Mouse (Mus musculus): ENCODE data around the gene Slc17a7.
"Not testable (repeated sequence)": the region's sequence is repeated elsewhere in the genome, so short reads cannot be mapped to it uniquely, and the experiment has no call there.

Gene Slc17a7

GRCm38 (mm10) chr7:45154993-45155514, 8.7 kb upstream of the Slc17a7 start:
- DNase-seq (ENCODE audit: low spot score) = peak; percentile 60

DNA sequence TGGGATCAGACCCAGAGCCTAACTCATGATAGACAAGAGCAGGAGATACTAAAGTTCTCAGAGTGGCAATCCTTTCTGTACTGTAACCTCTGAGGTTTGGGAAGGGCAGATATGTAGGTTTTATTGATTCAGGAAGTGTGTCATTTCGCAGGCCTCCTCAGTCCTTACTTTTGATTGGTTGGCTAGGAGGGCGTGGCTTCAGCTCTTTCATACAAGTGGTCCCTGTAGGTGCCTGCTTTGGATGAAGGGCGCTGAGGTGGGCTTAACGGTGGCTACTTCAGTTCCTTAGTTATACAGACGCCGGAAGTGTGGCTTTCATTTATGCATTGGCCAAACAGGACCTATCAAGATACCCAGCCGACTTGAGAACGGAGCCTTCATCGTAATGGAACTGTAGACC, 8.2 kb upstream of the Slc17a7 start:
- DNase-seq (ENCODE audit: low spot score) = no peak

DNA sequence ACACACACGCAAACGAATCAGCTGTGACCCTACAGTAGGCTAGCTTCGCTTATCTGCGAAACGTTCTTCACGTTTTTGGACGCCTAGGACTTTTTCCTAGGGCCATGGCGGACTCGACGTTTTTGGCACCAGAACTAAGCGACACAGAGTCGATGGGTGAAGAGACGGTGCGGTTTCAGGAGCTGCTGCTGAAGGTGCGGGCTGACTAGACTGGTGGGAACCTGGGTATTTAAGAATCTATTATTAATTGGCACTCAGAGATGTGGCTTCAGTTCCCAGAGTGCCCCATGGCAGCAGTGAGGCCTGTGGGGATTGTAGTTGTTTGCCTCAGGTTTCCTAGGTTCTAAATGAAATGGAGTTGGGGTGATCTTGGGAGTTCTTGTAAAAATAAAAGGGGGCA, 7.5 kb upstream of the Slc17a7 start:
- no peak for DNase-seq (ENCODE audit: low spot score)

- no peak for DNase-seq (ENCODE audit: low spot score)
These were observed 6.3 kb upstream of the Slc17a7 start for GRCm38 (mm10) chr7:45157459-45157858.

- DNase-seq (ENCODE audit: low spot score) = no peak
These were observed 4.8 kb upstream of the Slc17a7 start for GRCm38 (mm10) chr7:45158991-45159390.

- DNase-seq (ENCODE audit: low spot score) = no peak
These were observed 3.4 kb upstream of the Slc17a7 start for GRCm38 (mm10) chr7:45160316-45160800.

DNA sequence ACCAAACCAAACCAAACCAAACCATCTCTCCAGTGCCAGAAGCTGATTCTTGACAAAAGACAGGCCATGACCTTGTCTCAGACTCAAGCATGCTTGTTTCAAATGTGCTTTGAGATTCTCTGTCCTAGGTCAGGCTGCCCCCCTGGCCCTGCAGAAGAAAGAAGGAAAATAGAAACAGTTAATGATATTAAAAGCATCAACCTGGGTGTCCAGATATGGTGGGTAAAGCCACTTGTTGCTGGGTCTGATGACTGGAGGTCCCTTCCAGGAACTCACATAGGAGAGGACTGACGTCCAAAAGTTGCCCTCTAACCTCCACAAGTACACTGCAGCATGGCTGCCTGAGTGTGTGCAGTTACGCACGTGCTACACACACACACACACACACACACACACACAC, 2.9 kb upstream of the Slc17a7 start:
- DNase-seq (ENCODE audit: low spot score) = no peak

GRCm38 (mm10) chr7:45161612-45162473, 1.9 kb upstream of the Slc17a7 start:
- peak; percentile 67 for DNase-seq (ENCODE audit: low spot score)

GRCm38 (mm10) chr7:45162551-45162950, 1.2 kb upstream of the Slc17a7 start:
- DNase-seq (ENCODE audit: low spot score) = no peak

GRCm38 (mm10) chr7:45162996-45163615, 643 bp upstream of the Slc17a7 start:
- DNase-seq (ENCODE audit: low spot score) = no peak

- no peak for DNase-seq (ENCODE audit: low spot score)
These were observed 1.1 kb downstream of the Slc17a7 start for GRCm38 (mm10) chr7:45164833-45165232.

- DNase-seq (ENCODE audit: low spot score) = no peak
These were observed 2.0 kb downstream of the Slc17a7 start for GRCm38 (mm10) chr7:45165701-45166100.

- DNase-seq (ENCODE audit: low spot score) = no peak
These were observed 3.2 kb downstream of the Slc17a7 start for GRCm38 (mm10) chr7:45166950-45167401.

GRCm38 (mm10) chr7:45167761-45168445, 4.2 kb downstream of the Slc17a7 start:
- no peak for DNase-seq (ENCODE audit: low spot score)

GRCm38 (mm10) chr7:45168656-45169055, 4.9 kb downstream of the Slc17a7 start:
- no peak for DNase-seq (ENCODE audit: low spot score)

DNA sequence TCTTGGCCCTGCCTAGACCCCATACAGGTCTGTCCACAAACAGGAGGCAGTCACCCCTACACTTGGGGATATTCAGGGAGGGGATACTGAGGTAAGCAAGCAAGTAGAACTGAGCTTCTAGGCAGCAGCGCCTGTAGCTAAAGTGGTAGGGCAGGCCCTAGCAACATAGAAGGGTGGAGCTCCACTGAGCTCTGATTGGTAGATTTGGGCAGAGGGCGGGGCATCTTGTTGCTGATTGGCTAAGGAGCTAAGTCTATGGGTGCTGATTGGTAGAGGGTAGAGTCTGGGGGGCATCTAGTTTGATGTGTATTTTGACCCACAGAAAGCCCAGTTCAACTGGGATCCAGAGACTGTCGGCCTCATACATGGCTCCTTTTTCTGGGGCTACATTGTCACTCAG, 5.7 kb downstream of the Slc17a7 start:
- DNase-seq (ENCODE audit: low spot score) = no peak

DNA sequence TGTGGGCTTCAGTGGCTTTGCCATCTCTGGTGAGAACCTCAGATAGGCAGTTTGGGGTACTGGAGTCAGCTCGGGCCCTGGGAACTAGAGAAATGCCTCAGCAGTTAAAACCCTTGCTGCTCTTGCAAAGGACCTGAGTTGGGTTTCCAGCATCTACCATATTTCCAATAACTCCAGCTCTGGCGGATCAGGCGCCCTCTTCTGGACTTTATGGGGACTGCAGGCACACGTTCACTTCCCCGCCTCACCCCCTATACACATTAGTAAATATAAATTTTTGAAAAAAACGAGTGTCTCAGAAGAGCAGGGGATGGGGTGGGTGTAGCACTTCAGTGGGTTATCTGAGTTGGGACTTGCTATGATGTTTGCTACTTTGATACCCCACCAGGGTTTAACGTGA, 9.2 kb downstream of the Slc17a7 start:
- DNase-seq (ENCODE audit: low spot score) = peak; percentile 49

DNA sequence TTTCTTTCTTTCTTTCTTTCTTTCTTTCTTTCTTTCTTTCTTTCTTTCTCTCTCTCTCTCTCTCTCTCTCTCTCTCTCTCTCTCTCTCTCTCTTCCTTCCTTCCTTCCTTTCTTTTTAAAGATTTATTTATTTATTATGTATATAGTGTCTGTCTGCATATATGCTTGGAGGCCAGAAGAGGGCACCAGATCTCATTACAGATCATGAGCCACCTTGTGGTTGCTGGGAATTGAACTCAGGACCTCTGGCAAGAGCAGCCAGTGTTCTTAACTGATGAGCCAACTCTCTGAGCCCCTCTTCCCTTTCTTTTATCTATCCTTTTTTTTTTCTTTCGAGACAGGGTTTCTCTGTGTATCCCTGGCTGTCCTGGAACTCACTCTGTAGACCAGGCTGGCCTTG, 10.0 kb downstream of the Slc17a7 start:
- DNase-seq (ENCODE audit: low spot score) = not testable (repeated sequence)

GRCm38 (mm10) chr7:45174567-45175280, 11.0 kb downstream of the Slc17a7 start:
- no peak for DNase-seq (ENCODE audit: low spot score)

- DNase-seq (ENCODE audit: low spot score) = no peak
These were observed 11.6 kb downstream of the Slc17a7 start for GRCm38 (mm10) chr7:45175398-45175797.

DNA sequence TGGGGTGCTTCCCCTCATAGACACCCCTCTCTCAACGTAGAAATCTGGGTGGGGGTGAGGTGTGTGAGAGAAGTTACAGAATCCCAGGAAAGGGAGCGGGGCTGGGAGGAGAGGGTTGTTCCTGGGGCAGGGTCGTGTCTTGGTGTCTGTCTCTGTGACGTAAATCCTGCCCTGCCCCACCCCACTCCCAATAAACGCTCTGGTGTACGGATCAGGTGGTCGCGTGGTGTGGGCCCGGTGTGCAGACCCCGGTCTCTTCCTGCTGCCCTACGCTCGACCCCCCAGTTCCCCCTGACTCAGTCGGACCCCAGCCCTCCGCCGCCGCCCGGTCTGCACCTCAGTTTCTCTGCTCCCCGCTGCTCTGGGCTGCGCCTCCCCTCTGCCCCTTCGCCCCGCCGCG, 12.2 kb downstream of the Slc17a7 start:
- no peak for DNase-seq (ENCODE audit: low spot score)

DNA sequence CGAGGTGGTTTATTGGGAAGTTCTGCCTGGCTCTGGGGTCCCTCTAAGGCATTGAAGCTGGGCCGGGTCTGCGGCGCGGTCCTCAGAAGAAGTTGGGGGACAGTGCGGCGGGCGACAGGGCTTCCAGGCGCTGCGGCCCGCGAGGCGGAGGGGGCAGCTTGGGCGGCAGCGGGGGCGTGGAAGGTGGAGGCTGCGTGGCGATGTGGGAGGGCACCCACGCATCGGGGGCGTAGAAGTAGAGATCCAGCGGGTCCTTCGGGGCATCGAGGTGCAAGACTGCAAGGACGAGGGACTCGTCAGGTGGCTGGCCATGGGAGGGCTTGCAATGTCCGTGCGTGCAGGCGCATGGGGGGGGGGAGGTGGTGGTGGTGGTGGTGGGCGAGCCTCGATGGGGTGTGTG, 12.6 kb downstream of the Slc17a7 start:
- no peak for DNase-seq (ENCODE audit: low spot score)

Data from c-Kit-positive CD71-positive TER-119-positive erythroid progenitor cells, embryonic 14.5 days (primary cell).